Mouse (Mus musculus) intestine, postnatal 0 days (tissue): ENCODE measurements at regions not wholly inside any gene's neighbourhood (a gene's known extent, or its start where the extent isn't known, plus 50 kb on each side); places are given as distances from the start of the nearest gene placed in this dataset.

Experiments used
- ATAC-seq: fragments of 200-750 bp; cut with Nextera tagmentation; 2 replicates; pipeline ENCODE4 v1.8.0; 2017; ENCODE audit warnings: mild to moderate bottlenecking, moderate TSS enrichment, moderate library complexity
- H3K27ac ChIP-seq: fragments of 300-500 bp; sonication (generic); 2 replicates; pipeline ENCODE4 v1.5.1; 2014; ENCODE audit warnings: mild to moderate bottlenecking, low read depth, low read length, moderate library complexity
- H3K27me3 ChIP-seq: fragments of 300-500 bp; sonication (generic); replicated peaks from 2 replicates; pipeline ENCODE4 v1.6.1; 2014; ENCODE audit warnings: low read length, mixed read lengths; ENCODE audit not compliant: control insufficient read depth, insufficient read depth
- H3K36me3 ChIP-seq: fragments of 300-500 bp; sonication (generic); 2 replicates; pipeline ENCODE4 v1.6.1; 2014; ENCODE audit warnings: mild to moderate bottlenecking, moderate library complexity; ENCODE audit not compliant: control insufficient read depth, insufficient read depth
- H3K4me1 ChIP-seq: fragments of 300-500 bp; sonication (generic); replicated peaks from 2 replicates; pipeline ENCODE4 v1.6.1; 2014; ENCODE audit warnings: antibody characterized with exemption, low read length, mixed read lengths; ENCODE audit not compliant: control insufficient read depth, insufficient read depth
- H3K4me2 ChIP-seq: fragments of 300-500 bp; sonication (generic); replicated peaks from 2 replicates; pipeline ENCODE4 v1.6.1; 2014; ENCODE audit warnings: low read depth, mild to moderate bottlenecking, moderate library complexity
- H3K4me3 ChIP-seq: fragments of 300-500 bp; sonication (generic); 2 replicates; pipeline ENCODE4 v1.5.1; 2014; ENCODE audit warnings: low read depth, low read length
- H3K9ac ChIP-seq: fragments of 300-500 bp; sonication (generic); 2 replicates; pipeline ENCODE4 v1.6.1; 2014; ENCODE audit warnings: mild to moderate bottlenecking, low read depth, low read length
- H3K9me3 ChIP-seq: fragments of 300-500 bp; sonication (generic); 2 replicates; pipeline ENCODE4 v1.6.1; 2016; ENCODE audit warnings: mixed run types; ENCODE audit not compliant: control insufficient read depth
- CTCF ChIP-seq: sonication (generic); IDR thresholded peaks from 2 replicates; pipeline ENCODE4 v1.5.1; 2016; ENCODE audit warnings: low read depth, mild to moderate bottlenecking, control low read depth, antibody characterized with exemption, moderate library complexity
- WGBS: fragments of 180-500 bp; shearing (Covaris S2); extraction: QIAGEN DNeasy Blood & Tissue Kit; methylation state at CpG from one replicate; pipeline ENCODE4 v1.1.7; 2014; 5-methylcytosine and 5-hydroxymethylcytosine counted together

DNA sequence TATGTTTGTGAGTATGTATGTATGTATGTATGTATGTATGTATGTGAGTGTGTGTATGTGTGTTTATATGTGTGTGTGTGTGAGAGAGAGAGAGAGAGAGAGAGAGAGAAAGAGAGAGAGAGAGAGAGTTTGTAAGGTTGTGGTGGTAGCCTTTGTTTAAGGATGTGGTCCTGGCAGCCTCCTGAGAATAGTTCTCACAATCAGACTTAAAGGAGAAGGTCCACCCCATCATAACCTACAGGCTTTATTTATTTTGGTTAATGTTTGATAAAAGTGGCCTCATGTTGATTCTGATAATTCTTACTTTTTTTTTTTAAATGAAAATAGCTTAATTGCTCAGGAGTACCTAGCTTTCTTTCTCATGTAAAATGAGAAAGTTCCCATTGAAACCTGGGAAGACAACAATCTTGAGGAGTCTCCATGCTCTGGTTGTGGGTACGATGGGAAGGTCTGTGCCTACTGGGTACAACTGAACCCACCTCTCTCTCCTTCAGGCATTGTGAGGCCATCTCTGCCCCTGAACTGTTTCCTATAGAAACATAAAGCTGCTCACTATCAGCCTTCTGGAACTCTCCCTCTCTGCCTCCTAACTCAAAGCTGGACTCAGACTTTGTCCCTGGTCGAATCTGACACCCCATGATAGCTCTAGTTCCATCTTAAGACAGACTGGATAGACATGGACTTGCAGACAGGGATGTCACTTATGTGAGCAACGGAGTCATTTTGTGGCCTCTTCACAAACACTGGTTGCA is 362.2 kb upstream of the Tmpo start:
- no peak overlapping the region for H3K4me2 ChIP-seq
- no peak overlapping the region for H3K4me3 ChIP-seq
- WGBS = 48% methylated on average over 3 of the region's 3 CpGs
- no peaks in the 10 kb centered on the region for H3K9me3 ChIP-seq
- no peaks in the 10 kb centered on the region for H3K4me1 ChIP-seq
- no peak overlapping the region for H3K27ac ChIP-seq
- TF ChIP-seq CTCF = no peak
- no peaks in the 10 kb centered on the region for H3K36me3 ChIP-seq
- ATAC-seq = no peak
- H3K27me3 ChIP-seq = no peaks in the 10 kb centered on the region
- no peak overlapping the region for H3K9ac ChIP-seq

DNA sequence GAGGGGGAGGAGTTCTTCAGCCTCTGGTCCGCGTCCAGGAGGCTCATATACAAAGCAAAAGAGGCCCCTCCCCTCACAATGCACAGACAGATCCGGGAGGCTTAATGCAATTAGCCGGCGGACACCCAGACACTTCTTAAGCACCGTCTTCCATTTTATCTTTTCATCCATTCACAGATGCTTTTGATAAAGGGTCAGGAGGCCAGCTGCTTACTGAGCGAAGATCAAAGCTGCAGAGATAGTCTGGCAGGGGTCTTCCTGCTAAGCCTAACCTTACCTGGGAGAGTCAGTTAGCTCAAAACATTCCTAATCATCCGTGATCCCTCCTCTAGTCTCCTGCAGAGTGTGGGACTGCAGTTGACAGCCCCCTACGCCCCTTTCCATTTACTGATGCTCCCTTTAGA is 361.1 kb upstream of the Tmpo start:
- Histone ChIP-seq H3K36me3 (no peaks in the 10 kb centered on the region), H3K4me1 (no peaks in the 10 kb centered on the region), H3K27me3 (no peaks in the 10 kb centered on the region), H3K9me3 (no peaks in the 10 kb centered on the region), H3K27ac (no peak overlapping the region), H3K9ac (no peak overlapping the region), H3K4me3 (no peak overlapping the region), H3K4me2 (no peak overlapping the region)
- 29% methylated on average over 9 of the region's 9 CpGs for WGBS
- no peak for ATAC-seq
- no peak for TF ChIP-seq CTCF

DNA sequence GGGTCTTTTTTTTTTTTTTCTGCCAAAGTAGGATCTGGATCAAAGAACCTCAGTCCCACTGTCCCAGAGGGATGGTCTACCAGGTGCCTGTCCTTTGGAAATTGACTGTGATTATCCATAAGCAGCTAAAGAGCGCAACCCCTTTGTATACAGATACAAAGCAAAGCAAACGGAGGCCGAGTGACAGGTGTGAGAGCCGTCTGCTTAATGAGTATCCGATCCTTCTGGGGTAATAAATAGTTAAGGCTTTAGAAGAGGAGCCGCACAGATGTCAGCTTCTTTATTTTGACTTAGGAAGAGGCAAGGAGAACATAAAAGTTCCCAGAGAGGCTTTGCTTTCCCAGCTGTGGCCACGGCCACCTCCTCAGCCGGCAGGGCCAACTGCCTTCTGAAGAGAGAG is 356.1 kb upstream of the Tmpo start:
- no peak for TF ChIP-seq CTCF
- Histone ChIP-seq H3K4me3 (no peak overlapping the region), H3K9me3 (no peaks in the 10 kb centered on the region), H3K27ac (no peak overlapping the region), H3K4me2 (no peak overlapping the region), H3K36me3 (no peaks in the 10 kb centered on the region), H3K27me3 (no peaks in the 10 kb centered on the region), H3K4me1 (no peaks in the 10 kb centered on the region), H3K9ac (no peak overlapping the region)
- WGBS = 38% methylated on average over 8 of the region's 8 CpGs
- no peak for ATAC-seq

DNA sequence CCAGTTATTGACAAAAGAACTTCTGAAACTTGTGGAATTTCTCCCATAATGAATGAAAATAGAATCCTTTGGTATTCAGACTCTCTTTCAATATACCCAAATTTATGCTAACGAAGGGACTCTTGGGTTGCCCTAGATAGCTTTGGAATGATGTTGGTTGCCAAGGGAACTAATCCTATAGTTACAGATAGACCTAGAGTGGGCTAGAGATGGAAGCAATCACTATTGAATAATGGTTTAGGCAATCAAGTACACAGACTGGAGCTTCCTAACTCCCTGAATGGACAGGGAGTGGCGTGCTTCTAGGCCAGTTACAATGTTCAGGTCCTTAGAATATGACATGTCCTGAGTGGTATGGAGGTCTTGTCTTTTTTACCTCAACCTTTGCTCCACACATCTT is 354.3 kb upstream of the Tmpo start:
- no peak for ATAC-seq
- Histone ChIP-seq H3K4me2 (no peak overlapping the region), H3K9ac (no peak overlapping the region), H3K4me1 (no peaks in the 10 kb centered on the region), H3K4me3 (no peak overlapping the region), H3K36me3 (no peaks in the 10 kb centered on the region), H3K27ac (no peak overlapping the region), H3K27me3 (no peaks in the 10 kb centered on the region), H3K9me3 (no peaks in the 10 kb centered on the region)
- TF ChIP-seq CTCF = no peak
- 88% methylated on average over 2 of the region's 2 CpGs for WGBS

GRCm38 (mm10) chr10:91528305-91528704 is 347.2 kb upstream of the Tmpo start:
- Histone ChIP-seq H3K9me3 (no peaks in the 10 kb centered on the region), H3K27me3 (no peaks in the 10 kb centered on the region), H3K4me3 (no peak overlapping the region), H3K27ac (no peak overlapping the region), H3K9ac (no peak overlapping the region), H3K4me2 (no peak overlapping the region), H3K4me1 (no peaks in the 10 kb centered on the region), H3K36me3 (no peaks in the 10 kb centered on the region)
- peak; percentile 29 for TF ChIP-seq CTCF
- WGBS = 86% methylated on average over 2 of the region's 2 CpGs
- ATAC-seq = no peak

- Histone ChIP-seq H3K36me3 (no peaks in the 10 kb centered on the region), H3K4me2 (no peak overlapping the region), H3K9me3 (no peaks in the 10 kb centered on the region), H3K9ac (no peak overlapping the region), H3K27ac (no peak overlapping the region), H3K27me3 (no peaks in the 10 kb centered on the region), H3K4me3 (no peak overlapping the region), H3K4me1 (no peaks in the 10 kb centered on the region)
- TF ChIP-seq CTCF = no peak
- 89% methylated on average over 2 of the region's 2 CpGs for WGBS
- no peak for ATAC-seq
These were observed 340.1 kb upstream of the Tmpo start for GRCm38 (mm10) chr10:91521168-91521567.

DNA sequence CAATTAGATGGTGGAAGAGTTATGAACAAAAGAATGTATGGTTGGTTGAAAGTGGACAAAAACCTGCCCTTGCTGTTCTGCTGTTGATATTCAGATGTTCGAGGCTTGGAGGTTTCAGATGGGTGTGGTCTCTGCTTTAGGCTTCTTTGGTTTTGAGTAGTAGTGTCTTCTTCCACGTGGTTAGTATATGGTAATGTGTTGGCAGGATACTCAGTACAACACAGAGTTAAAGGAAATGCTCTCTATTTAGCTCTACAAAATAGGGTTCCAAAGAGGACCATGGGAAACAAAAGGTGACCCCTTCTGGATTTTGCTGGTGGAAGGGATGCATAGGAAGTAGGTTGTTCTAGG is 333.9 kb upstream of the Tmpo start:
- no peak overlapping the region for H3K27ac ChIP-seq
- no peaks in the 10 kb centered on the region for H3K4me1 ChIP-seq
- no peak overlapping the region for H3K4me3 ChIP-seq
- H3K27me3 ChIP-seq = no peaks in the 10 kb centered on the region
- H3K4me2 ChIP-seq = no peak overlapping the region
- no peaks in the 10 kb centered on the region for H3K36me3 ChIP-seq
- H3K9ac ChIP-seq = no peak overlapping the region
- 62% methylated on average over 2 of the region's 2 CpGs for WGBS
- no peaks in the 10 kb centered on the region for H3K9me3 ChIP-seq
- no peak for TF ChIP-seq CTCF
- ATAC-seq = no peak
